Mouse (Mus musculus): ENCODE measurements at regions not wholly inside any gene's neighbourhood (a gene's known extent, or its start where the extent isn't known, plus 50 kb on each side); places are given as distances from the start of the nearest gene placed in this dataset.
A peak's percentile ranks its signal among the peaks of the same experiment; 100 is the strongest.

DNA sequence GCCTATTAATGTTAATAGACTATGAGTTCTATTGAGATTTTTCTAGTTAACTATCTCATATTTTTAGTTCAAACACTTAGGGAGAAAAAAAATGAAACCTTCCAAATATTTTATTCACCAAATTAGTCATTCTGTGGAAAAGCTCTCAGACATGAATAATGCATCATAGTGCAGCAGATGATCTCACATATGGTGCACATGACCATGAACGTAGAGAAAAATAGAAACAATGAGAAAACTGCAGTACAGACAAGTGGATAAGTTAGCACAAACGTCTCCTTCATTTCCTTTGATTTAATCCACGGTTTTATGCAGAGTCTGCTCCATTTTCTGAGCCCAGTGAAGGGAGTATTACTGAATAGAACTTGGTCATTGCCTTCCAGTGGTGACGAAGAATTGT is 260.5 kb upstream of the Kcnj16 start:
- no peak for DNase-seq (ENCODE audit: extremely low read depth, low read depth, low spot score)

DNA sequence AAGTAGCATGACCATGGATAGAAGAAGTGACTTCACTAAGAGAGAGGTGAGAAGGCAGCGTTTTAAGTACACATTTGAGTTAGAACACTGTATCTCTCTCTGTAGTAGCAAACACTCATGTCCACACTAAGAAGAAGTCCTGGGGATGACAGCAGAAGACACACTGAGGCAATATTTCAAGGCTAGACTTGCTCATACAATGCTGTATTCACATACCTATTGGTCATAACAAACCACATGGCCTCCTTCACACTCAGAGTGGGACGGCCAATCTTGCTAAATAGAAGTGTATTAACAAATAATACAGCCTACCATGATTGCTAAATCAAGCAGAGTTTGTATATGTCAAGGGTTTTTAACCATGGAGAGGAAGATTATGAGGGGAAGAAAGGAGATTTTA is 252.5 kb upstream of the Kcnj16 start:
- no peak for DNase-seq (ENCODE audit: extremely low read depth, low read depth, low spot score)

- DNase-seq (ENCODE audit: extremely low read depth, low read depth, low spot score) = no peak
Measured at GRCm38 (mm10) chr11:110716369-110716768, 251.5 kb upstream of the Kcnj16 start.

DNA sequence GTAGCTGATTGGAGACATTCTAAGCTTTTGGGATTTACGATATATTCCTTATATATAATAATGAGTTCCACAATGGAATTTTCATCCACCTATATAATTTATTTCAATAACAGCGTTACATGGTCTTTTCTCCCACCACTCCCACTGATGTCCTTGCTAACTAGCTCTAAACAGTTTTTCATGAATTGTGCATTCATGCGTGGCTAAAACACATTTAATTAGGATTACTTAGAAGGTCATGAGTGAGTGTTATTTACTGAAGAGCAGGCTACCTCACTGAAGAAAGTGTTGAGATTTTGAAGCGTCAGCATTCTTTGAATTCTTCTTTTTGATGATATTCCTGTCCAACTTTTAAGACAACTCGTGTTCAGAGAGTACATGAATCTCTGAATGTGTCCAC is 245.1 kb upstream of the Kcnj16 start:
- no peak for DNase-seq (ENCODE audit: extremely low read depth, low read depth, low spot score)

DNA sequence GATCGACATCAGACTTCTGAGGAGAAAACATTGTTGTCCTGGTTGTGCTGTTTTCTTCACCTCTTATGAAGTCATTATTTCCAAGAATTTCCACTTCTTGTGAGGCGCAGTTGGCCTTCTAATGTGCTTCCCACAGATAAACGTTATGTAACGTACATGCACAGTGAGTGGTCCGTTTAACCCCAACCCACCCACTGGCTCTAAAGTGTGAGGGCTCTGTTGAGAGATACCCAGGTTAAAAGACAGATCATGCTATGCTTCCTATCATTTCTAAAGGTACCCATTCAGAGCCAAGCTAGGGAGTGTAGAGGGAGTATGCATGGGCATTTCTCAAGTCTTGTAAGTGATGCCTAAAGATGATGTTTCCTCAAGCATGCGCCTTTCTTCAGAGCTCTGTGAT is 243.9 kb upstream of the Kcnj16 start:
- no peak for DNase-seq (ENCODE audit: extremely low read depth, low read depth, low spot score)

GRCm38 (mm10) chr11:110727357-110727961 is 240.4 kb upstream of the Kcnj16 start:
- DNase-seq (ENCODE audit: extremely low read depth, low read depth, low spot score) = no peak

DNA sequence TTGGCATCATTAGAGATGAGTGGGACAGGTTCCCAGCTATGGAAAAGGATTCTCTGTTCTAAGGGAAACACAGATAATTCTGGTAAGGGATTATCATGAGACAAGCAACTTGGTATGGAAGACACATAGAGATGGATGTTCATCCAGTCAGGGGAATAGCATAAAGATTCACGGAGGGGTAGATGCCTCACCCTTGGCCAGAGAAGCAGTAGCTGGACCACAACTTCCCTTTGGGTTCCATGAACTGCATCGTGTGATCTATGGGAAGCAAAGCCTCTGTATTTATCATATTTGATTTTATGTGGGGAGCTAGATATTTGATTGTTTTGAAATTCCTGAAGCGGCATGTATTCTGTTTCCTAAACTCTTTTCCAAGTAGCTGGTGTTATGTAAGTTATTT is 236.3 kb upstream of the Kcnj16 start:
- DNase-seq (ENCODE audit: extremely low read depth, low read depth, low spot score) = no peak

GRCm38 (mm10) chr11:110774128-110774527 is 193.7 kb upstream of the Kcnj16 start:
- DNase-seq (ENCODE audit: extremely low read depth, low read depth, low spot score) = no peak

- DNase-seq (ENCODE audit: extremely low read depth, low read depth, low spot score) = no peak
Measured at GRCm38 (mm10) chr11:110781492-110782276, 186.1 kb upstream of the Kcnj16 start.

- no peak for DNase-seq (ENCODE audit: extremely low read depth, low read depth, low spot score)
Measured at GRCm38 (mm10) chr11:110789537-110789936, 178.3 kb upstream of the Kcnj16 start.

DNA sequence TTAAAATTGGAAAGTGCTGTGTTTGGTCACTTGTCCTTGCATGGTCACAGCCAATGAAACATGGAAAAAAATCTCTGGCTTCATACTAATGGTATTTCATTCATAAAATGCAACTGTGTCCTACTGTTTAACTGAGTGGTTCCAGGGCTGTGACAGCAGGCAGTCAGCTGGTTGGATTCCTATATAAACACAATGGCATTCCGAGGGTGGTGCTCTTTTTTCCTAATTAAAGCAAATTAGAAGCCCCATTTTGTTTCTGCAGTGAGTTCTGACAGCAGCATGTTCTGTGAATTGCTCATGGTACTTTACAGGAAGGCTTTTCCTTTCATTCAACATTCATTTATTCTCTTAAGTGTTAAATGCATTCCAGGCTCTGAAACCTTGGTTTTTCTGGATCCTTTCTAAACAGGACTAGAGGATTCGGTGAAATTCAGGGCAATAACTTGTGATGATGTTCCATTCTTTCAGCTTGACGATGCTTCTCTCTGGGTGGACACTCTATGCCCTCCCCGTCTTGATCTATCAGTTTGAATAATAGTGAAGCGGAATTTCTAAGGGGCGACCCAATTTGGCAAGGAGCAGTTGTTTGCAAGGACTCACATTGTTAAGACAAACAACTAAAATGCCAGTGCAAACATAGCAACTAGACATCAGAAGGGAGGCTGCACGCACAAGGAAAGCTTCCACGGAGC is 167.8 kb upstream of the Kcnj16 start:
- DNase-seq (ENCODE audit: extremely low read depth, low read depth, low spot score) = no peak

GRCm38 (mm10) chr11:110802013-110802412 is 165.8 kb upstream of the Kcnj16 start:
- DNase-seq (ENCODE audit: extremely low read depth, low read depth, low spot score) = no peak

- no peak for DNase-seq (ENCODE audit: extremely low read depth, low read depth, low spot score)
Measured at GRCm38 (mm10) chr11:110804079-110804478, 163.8 kb upstream of the Kcnj16 start.

DNA sequence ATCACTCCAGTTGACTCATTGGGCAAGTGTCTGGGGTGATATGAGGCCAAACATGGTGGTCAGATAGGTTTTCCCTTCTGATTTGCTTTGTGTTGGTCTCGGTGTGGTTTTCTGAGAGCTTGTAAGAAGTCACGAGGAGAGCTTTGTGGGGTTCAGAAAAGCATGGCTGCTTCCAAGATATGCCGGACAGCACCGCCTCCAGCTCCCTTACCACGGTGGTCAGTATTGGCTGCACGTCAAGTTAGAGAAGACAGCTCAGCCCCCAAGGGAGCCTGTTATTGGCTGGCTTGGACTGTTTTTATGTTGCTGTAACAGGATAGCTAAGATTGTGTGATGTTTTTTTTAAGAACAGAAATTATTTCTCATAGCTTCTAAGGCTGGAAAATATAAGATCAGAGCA is 154.7 kb upstream of the Kcnj16 start:
- DNase-seq (ENCODE audit: extremely low read depth, low read depth, low spot score) = no peak

- no peak for DNase-seq (ENCODE audit: extremely low read depth, low read depth, low spot score)
Measured at GRCm38 (mm10) chr11:110814732-110815131, 153.1 kb upstream of the Kcnj16 start.

DNA sequence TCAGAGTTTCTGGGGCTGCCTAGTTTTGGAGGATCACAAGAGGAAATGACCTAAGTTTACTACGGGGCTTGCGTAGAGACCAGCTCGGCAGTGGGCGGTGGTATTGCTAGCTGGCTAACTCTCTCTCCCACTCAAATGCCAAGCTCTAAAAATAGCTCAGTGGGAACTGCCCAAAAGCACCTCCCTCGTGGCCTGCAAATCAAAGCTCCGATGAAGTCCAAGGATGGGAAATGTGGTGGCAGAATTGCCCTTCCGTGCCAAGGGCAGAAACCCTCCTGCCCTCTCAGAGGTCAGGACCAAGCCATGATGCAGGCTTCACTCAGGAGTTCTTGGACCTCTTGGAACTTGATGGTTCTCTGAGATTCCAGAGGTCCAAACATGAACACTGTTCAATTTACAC is 152.6 kb upstream of the Kcnj16 start:
- no peak for DNase-seq (ENCODE audit: extremely low read depth, low read depth, low spot score)

DNA sequence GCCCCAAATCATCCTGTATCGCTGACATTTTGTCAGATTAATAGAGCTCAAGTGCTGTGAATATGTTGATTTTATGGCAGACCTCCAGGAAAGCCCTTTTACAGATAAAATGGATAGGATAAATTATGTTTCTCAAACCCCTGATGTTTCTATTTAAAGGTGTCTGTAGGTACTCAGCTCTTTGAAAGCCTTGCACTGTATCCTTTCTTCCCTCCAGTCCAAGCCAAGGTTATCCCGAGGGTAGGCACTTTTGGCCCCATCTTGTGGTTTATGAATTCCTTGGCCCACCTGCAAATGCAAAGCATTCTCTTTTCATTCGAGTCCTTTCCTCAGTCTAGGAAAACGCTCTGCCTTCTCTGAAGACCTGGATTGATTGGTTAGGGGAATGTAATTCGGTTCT is 139.2 kb upstream of the Kcnj16 start:
- DNase-seq (ENCODE audit: extremely low read depth, low read depth, low spot score) = no peak

- no peak for DNase-seq (ENCODE audit: extremely low read depth, low read depth, low spot score)
Measured at GRCm38 (mm10) chr11:110836688-110837087, 131.1 kb upstream of the Kcnj16 start.

DNA sequence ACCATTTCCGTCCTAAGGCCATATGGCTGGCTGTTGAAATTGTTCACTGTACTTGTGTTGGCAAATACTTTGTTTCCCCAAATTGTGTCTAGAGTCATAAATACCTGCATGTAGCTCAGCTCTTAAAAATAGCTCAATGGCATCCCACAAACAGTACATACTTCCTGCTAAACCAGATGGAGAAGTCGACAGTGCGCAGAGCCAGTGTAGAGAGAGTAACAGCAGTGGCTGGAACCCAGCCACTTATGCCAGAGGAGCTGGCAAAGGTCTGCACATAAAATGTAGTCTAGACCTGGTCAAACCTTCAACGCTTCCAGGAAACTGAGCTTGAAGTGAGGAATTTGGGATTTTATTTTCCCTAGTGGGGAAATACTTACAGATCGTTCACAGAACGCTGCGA is 128.5 kb upstream of the Kcnj16 start:
- peak; percentile 49 for DNase-seq (ENCODE audit: extremely low read depth, low read depth, low spot score)

GRCm38 (mm10) chr11:110868319-110868718 is 99.5 kb upstream of the Kcnj16 start:
- DNase-seq (ENCODE audit: extremely low read depth, low read depth, low spot score) = no peak

- DNase-seq (ENCODE audit: extremely low read depth, low read depth, low spot score) = no peak
Measured at GRCm38 (mm10) chr11:110870133-110870532, 97.7 kb upstream of the Kcnj16 start.

DNA sequence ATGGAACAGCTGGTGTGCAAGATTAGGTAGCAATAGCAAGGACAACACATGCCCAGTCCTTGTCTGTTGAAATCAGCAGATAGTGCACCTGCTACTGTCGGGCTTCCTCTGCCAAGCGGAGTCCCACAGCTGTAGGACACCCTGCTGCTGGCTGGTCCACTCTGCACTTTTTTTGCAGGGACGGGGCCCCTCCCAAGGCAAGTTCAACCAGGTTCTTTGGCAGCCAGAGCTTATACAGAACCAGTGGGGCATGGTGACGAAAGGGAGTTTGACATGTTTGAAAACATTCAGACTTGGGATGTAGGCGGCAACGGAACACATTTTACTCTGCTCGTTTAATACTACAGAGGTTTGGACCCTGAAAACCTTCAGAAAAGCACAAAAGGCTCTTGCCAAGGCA is 93.2 kb upstream of the Kcnj16 start:
- no peak for DNase-seq (ENCODE audit: extremely low read depth, low read depth, low spot score)
